Mouse (Mus musculus): ENCODE measurements around the gene Kcnq1.

- no peak for TF ChIP-seq GATA1 (IDR thresholded peaks at IDR 0.05; ENCODE audit: borderline replicate concordance, low read length)
- no peak for TF ChIP-seq FLI1 (IDR thresholded peaks at IDR 0.05; ENCODE audit: low read length)
Measured at GRCm38 (mm10) chr7:143447130-143447529, 341.0 kb downstream of the Kcnq1 start.
